Mouse (Mus musculus) lung, postnatal 0 days (tissue): ENCODE measurements around the gene Cdkn1c.

ENCODE experiments used
- CTCF ChIP-seq: IDR thresholded peaks from 2 replicates; pipeline ENCODE4 v1.5.1; 2016; ENCODE audit warnings: antibody characterized with exemption, mild to moderate bottlenecking
- EP300 ChIP-seq: IDR thresholded peaks from 2 replicates; pipeline ENCODE4 v1.6.1; 2016; ENCODE audit warnings: antibody characterized with exemption, mild to moderate bottlenecking, control low read depth

- TF ChIP-seq CTCF (no peak), EP300 (no peak)
These were observed 44.4 kb downstream of the Cdkn1c start for GRCm38 (mm10) chr7:143416406-143416805.
